Mouse (Mus musculus): ENCODE data around the gene Cdk18. TPM values are rescaled to one million over a fixed set of nuclear protein-coding genes. Genes with fewer than 3 reads are reported as not detected.

Gene Cdk18
- total and polyA plus RNA-seq, 3 experiments, result 0.32 to 2.5 (median 1.1) TPM

GRCm38 (mm10) chr1:132138576-132139415, 688 bp downstream of the Cdk18 start:
- H3K4me3 ChIP-seq (replicated peaks in 1 of 3; ENCODE audit: low read depth in 2 of 3, low read length in 2 of 3, poor library complexity in 1 of 3), result peak overlapping the region in 1 of 3 experiments; percentile 62
- dilution Hi-C loops (cut with MboI; ENCODE audit: extremely low pct_ligation_motif_present, extremely low pct_unique_long_range_greater_than_20kb, low sequenced_read_pairs), result no loop called here
- no peak overlapping the region for H3K27ac ChIP-seq (ENCODE audit: insufficient read depth, low read depth)

GRCm38 (mm10) chr1:132137935-132138575, 1.4 kb downstream of the Cdk18 start:
- Histone ChIP-seq H3K27me3 (replicated peaks) (peaks cover 19% of the 10 kb centered on the region), H3K36me3 (replicated peaks in 1 of 2; ENCODE audit: control insufficient read depth in 1 of 2, insufficient read depth in 1 of 2, low read length in 1 of 2) (no peaks in the 10 kb centered on the region), H3K4me2 (ENCODE audit: insufficient read depth, low read depth, poor library complexity, severe bottlenecking) (no peak overlapping the region), H3K9ac (ENCODE audit: insufficient read depth, low read depth) (no peak overlapping the region), H3K27ac (ENCODE audit: insufficient read depth, low read depth) (no peak overlapping the region), H3K79me2 (replicated peaks; ENCODE audit: control insufficient read depth, extremely low read depth, insufficient read depth, poor library complexity, severe bottlenecking) (no peaks in the 10 kb centered on the region), H3K4me1 (ENCODE audit: control insufficient read depth in 1 of 2, insufficient read depth in 2 of 2) (peaks cover 8 to 19% of the 10 kb centered on the region in 2 experiments), H3K4me3 (replicated peaks in 1 of 3; ENCODE audit: low read depth in 2 of 3, low read length in 2 of 3, poor library complexity in 1 of 3) (peak overlapping the region in 1 of 3 experiments; percentile 22), H3K9me3 (replicated peaks; ENCODE audit: low read length) (no peaks in the 10 kb centered on the region)
- TF ChIP-seq MAZ (IDR thresholded peaks at IDR 0.05; ENCODE audit: low read depth, low read length) (no peak), USF2 (conservative IDR thresholded peaks at IDR 0.05; ENCODE audit: low read depth, low read length) (no peak), POLR2AphosphoS2 (IDR thresholded peaks at IDR 0.05; ENCODE audit: low read depth, low read length) (no peak), CHD1 (IDR thresholded peaks at IDR 0.05; ENCODE audit: low read depth, low read length) (no peak), JUND (conservative IDR thresholded peaks at IDR 0.05; ENCODE audit: low read depth, low read length) (no peak), CHD2 (IDR thresholded peaks at IDR 0.05; ENCODE audit: low read length) (no peak), E2F4 (IDR thresholded peaks at IDR 0.05; ENCODE audit: insufficient replicate concordance, low read depth, low read length) (no peak), SIN3A (IDR thresholded peaks at IDR 0.05; ENCODE audit: low read length) (no peak), NELFE (IDR thresholded peaks at IDR 0.05; ENCODE audit: low read depth, low read length) (no peak), RAD21 (IDR thresholded peaks at IDR 0.05; ENCODE audit: low read depth, low read length) (no peak), HCFC1 (IDR thresholded peaks at IDR 0.05; ENCODE audit: low read depth, low read length) (no peak)
- dilution Hi-C loops (cut with MboI; ENCODE audit: extremely low pct_ligation_motif_present, extremely low pct_unique_long_range_greater_than_20kb, low sequenced_read_pairs) (no loop called here), in situ Hi-C loops (cut with MboI; ENCODE audit: low pct_ligation_motif_present, low pct_unique_long_range_greater_than_20kb, low sequenced_read_pairs) (no loop called here)
- DNase-seq (ENCODE audit: extremely low read depth), result no peak

More at GRCm38 (mm10) chr1:132138576-132139415, 688 bp downstream of the Cdk18 start:
- no peaks in the 10 kb centered on the region for H3K9me3 ChIP-seq (replicated peaks; ENCODE audit: low read length)
- H3K4me2 ChIP-seq (ENCODE audit: insufficient read depth, low read depth, poor library complexity, severe bottlenecking), result peak overlapping the region; percentile 41
- H3K27me3 ChIP-seq (replicated peaks), result peaks cover 24% of the 10 kb centered on the region
- no peak for DNase-seq (ENCODE audit: extremely low read depth)
- TF ChIP-seq MXI1 (IDR thresholded peaks at IDR 0.05; ENCODE audit: low read depth, low read length) (no peak), ZC3H11A (IDR thresholded peaks at IDR 0.05; ENCODE audit: low read depth, low read length) (no peak), ZNF384 (IDR thresholded peaks at IDR 0.05; ENCODE audit: low read depth, low read length) (no peak), KAT2A (IDR thresholded peaks at IDR 0.05; ENCODE audit: insufficient replicate concordance, low read length) (no peak), IRF4 (IDR thresholded peaks at IDR 0.05; ENCODE audit: low read depth, low read length) (no peak), USF2 (conservative IDR thresholded peaks at IDR 0.05; ENCODE audit: low read depth, low read length) (no peak), MAX (IDR thresholded peaks at IDR 0.05; ENCODE audit: low read length) (no peak), NRF1 (IDR thresholded peaks at IDR 0.05; ENCODE audit: low read depth, low read length) (no peak), HCFC1 (IDR thresholded peaks at IDR 0.05; ENCODE audit: low read depth, low read length) (no peak), UBTF (IDR thresholded peaks at IDR 0.05; ENCODE audit: low read depth, low read length) (no peak), POLR2AphosphoS2 (IDR thresholded peaks at IDR 0.05; ENCODE audit: low read depth, low read length) (no peak), MYC (IDR thresholded peaks at IDR 0.05; ENCODE audit: low read depth, low read length) (no peak), POLR2A (IDR thresholded peaks at IDR 0.05; ENCODE audit: low read depth, low read length) (no peak), MAFK (IDR thresholded peaks at IDR 0.05; ENCODE audit: insufficient replicate concordance, low read length) (no peak), ETS1 (conservative IDR thresholded peaks at IDR 0.05; ENCODE audit: low read depth, low read length) (no peak), RAD21 (IDR thresholded peaks at IDR 0.05; ENCODE audit: low read depth, low read length) (no peak), EP300 (IDR thresholded peaks at IDR 0.05; ENCODE audit: low read length) (no peak), USF1 (IDR thresholded peaks at IDR 0.05; ENCODE audit: low read depth, low read length) (no peak)
- no peaks in the 10 kb centered on the region for H3K36me3 ChIP-seq (replicated peaks in 1 of 2; ENCODE audit: control insufficient read depth in 1 of 2, insufficient read depth in 1 of 2, low read length in 1 of 2)
- H3K9ac ChIP-seq (ENCODE audit: insufficient read depth, low read depth), result peak overlapping the region; percentile 45; the same call in 1 of the 2 replicates
- peaks cover under 1 to 11% of the 10 kb centered on the region in 2 experiments for H3K4me1 ChIP-seq (ENCODE audit: control insufficient read depth in 1 of 2, insufficient read depth in 2 of 2)
- in situ Hi-C loops (cut with MboI; ENCODE audit: low pct_ligation_motif_present, low pct_unique_long_range_greater_than_20kb, low sequenced_read_pairs), result no loop called here
- no peaks in the 10 kb centered on the region for H3K79me2 ChIP-seq (replicated peaks; ENCODE audit: control insufficient read depth, extremely low read depth, insufficient read depth, poor library complexity, severe bottlenecking)

All from CH12.LX (cell line).